Mouse (Mus musculus) megakaryocyte-erythroid progenitor cell, adult 5-6 weeks (primary cell): Measurements from ENCODE around the gene N4bp1. TPM values are rescaled to one million over a fixed set of nuclear protein-coding genes. Genes with fewer than 3 reads are reported as not detected.
A peak's percentile ranks its signal among the peaks of the same experiment; 100 is the strongest.

Experiments
- ATAC-seq: replicated peaks from 2 replicates; pipeline ENCODE4 v1.8.0; 2016; ENCODE audit warnings: mild to moderate bottlenecking, inconsistent platforms; ENCODE audit not compliant: severe bottlenecking, poor library complexity, low FRiP score, low TSS enrichment
- total RNA-seq, 2 experiments: library from RNA; stranded (forward) in 1 of 2; stranded (reverse) in 1 of 2; fragments of 200-1000, 215-1000 nt in 1 of 2; fragments of >200 nt in 1 of 2; fragmentation: Nextera tagmentation in 1 of 2; gene quantifications; 2 replicates each; pipeline ENCODE4 v1.2.3; 2014 to 2017

Gene N4bp1
- total RNA-seq, 2 experiments from 2014 or later: 14.5 to 15.9 TPM

DNA sequence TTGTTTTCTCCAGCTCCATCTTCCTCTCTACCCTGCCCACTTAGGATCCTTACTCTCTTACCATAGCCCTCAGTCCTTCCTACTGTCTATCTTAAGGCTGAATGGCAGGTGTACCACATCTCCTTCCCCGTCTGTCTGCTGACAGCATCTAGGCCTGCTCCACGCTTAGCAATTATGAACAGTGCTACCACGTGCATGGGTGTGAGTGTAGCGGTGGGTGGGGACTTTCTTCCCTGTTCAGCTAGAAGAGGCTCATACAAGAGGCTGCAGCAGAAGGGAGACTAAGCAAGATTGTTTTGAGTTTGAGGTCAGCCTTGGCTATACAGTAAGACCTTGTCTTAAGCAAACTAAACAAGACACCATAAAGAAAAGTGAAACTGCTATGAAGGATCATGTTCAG, 20.3 kb downstream of the N4bp1 start:
- no peak for ATAC-seq

DNA sequence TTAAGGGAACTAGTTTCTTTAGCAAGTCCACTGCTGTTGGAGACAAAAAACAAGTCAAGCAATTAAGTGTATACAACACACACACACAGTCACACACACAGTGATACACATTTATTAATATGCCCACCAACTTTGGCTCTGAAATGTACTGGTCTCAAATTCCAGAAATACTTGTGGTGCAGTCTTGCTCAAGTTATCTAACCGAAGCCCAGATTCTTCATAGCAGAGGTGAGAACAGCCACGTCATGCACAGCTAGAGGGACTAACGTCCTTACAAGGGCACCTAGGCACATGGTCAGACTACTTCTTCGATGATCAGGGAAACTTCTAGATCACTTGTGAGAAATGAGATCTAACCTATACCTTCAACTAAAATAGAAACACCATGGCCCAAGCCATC, 22.2 kb downstream of the N4bp1 start:
- ATAC-seq: no peak

DNA sequence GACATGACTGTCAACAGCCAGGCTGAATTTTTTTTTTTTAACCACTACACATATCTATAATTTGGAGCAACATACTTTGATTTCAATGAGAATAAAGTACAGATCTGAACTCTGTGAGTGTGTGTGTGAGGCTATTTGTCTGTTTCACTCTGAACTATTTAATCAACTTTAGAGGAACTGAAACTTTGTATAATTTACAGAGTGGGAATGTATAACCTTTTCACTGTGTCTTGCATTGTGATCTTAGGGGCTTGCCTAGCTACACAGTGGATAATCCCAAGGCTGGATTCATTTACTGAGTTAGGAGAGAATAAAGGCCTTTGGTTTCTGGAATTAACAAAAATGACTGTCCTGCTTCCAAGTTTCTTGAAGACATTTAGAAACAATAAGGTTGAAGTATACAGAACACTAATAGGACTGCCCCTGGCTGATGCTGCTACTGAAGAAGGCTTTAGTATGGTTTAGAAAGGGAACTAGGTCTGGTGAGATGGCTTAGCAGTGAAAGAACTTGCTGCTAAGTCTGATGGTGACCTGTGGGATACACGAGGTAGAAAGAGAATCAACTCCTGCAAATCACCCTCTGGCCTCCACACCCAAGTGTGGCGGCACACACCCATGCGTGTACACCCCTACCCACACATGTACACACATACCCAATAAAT, 22.8 kb downstream of the N4bp1 start:
- no peak for ATAC-seq

DNA sequence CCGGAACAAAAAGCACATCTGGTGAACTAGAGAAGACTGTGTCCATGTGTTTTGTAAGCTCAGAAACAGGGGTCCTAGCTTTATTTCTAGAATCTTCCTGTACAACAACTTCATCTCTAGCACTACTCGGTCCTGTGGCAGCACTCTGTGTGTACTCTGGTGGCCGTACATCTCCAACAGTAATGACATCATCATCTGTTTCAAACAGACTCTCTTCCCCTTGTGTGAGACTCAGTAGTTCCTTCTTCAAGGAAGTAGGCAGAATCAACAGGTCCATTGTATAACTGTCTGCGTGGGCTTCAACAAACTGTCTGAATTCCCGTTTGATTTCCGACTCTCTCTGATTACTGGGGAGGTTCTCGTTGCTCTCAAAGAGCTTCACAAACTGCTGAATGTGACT, 23.5 kb downstream of the N4bp1 start:
- ATAC-seq: no peak

DNA sequence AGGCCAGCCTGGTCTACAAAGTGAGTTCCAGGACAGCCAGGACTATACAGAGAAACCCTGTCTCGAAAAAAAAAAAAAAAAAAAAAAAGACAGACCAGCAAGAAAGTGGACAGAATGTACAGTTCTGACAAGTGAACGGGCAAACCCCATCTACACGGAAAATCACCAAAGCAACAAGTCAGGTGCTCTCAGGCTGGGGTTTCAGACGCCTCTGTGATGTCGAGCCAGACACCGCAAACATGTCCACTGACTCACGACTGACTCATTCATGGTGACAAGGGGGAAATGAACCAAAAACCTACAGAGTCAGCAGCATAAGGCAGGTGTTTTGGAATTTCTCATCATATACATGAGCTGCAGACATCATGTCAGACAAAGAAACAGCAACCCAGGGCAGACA, 28.8 kb downstream of the N4bp1 start:
- ATAC-seq: no peak

DNA sequence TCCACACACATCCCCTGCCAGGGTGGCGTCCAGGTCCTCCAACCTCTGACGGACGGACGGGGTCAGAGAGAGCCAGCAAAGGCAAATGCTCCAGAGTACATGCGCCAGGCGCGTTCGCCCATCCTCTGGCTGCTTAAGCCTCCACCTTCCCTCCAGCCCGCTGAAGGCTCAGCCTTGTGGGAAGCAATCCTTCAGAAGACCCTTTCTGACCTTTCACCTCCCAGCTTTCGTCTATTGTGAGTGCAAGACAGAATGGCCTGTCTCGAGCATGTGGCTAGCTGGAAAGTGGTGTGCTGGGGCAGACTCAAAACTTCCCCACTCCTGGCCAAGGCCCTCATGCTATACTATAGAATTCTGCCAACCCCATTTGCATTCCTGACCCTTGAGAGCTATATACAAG, 30.4 kb downstream of the N4bp1 start:
- ATAC-seq: no peak

DNA sequence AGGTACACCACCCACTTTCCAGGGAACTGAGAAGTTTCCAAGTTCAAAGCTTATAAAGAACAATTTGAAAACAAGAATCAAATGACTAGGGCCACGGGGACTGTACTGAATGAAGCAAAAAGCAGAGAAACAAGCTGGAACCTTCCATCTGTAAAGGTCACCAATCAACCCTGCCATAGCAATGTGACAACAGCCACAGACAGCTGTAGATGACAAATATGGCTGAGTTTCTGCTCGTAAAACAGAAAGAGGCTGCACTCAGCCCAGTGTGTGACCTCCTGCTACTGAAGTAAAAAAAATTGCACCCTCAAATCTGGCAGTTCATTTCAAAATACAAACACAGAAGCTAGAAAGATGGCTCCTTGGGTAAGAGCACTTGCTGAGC, 31.1 kb downstream of the N4bp1 start:
- ATAC-seq: no peak

DNA sequence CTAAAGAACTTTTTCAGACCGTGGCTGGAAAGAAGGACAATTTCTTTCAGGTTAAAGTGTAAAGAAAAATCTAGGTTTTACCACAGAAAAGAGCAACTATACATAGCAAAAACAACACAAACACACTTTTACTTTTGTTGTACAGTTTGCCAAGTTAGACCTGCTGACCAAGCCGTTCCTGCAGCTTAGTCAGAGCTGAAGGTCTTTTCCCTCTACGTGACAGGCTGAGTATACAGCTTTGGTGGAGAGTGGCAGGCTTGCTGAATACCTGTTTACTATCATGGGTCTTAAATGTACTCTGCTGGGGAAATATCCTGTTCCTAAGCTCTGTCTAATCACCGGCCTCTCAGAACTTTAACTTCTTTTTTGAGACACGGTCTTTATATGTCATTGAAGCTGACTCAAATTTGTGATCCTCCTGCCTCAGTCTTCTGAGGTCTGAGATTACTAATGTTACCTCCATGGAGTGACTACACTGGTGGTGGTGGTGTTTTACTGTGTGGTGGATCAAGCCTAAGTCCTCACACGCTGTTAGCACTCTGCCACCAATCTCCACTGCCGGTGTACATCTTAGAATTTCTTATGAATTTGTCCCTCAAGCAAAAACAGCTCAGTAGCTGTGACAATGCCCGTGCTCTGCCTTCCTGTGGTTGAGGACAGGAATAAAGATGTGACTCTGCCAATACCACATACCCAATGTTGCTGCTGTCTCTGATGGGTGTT, 31.6 kb downstream of the N4bp1 start:
- ATAC-seq: no peak

DNA sequence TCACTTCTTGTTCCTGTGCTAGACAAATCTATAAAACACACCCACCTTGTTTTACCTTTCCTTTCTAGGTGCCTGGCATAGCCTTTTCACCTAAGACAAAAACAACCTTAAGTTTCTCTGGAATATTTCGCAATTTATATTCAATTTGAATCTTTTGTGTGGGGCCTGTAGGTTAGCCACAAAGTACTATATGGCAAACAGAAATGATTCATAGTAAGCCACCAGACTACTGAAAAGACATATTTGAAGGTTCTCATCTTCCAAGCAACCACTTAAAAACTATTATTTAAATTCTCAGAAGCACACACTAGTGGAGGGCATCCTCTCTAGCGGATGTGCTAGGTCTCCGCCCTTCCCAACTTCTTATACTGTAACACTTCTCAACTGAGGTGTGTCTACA, 32.6 kb downstream of the N4bp1 start:
- ATAC-seq: no peak

DNA sequence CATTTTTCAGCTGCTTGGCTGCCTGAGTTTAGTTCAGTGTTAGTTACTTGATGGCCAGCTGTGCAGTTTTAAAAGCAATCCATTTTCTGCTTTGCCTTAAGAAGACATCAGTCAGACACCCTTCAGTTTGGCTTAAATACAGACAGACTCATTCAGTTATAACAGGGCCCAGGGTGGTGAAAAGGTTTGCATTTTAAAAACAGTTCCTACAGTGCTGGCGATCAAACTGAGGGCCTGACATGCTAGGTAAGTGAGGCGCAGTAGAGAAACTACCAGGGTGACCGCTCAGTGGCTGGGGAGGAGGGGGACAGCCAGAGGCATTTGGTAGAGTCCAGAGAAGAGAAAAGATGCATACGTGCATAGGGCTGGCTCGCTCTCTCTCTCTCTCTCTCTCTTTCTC, 36.2 kb downstream of the N4bp1 start:
- no peak for ATAC-seq

DNA sequence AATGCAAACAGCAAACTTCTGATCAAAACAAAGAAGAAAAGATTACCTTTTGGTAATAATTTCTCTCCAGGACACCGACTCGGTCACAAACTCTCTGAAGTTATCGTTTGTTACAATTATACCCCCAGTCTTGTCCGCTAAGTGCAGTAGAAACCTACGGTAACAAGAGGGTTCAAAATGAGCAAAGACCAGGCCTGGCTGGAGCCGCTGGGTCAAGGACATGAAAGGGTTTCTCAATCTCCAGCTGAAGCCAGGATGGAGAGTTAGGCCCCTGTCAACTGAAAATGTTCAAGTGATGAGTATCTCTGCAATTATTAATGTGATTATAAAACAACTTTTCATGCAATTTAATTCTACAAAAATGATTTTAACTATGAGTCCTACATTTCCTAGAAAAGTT, 36.7 kb downstream of the N4bp1 start:
- ATAC-seq: no peak

DNA sequence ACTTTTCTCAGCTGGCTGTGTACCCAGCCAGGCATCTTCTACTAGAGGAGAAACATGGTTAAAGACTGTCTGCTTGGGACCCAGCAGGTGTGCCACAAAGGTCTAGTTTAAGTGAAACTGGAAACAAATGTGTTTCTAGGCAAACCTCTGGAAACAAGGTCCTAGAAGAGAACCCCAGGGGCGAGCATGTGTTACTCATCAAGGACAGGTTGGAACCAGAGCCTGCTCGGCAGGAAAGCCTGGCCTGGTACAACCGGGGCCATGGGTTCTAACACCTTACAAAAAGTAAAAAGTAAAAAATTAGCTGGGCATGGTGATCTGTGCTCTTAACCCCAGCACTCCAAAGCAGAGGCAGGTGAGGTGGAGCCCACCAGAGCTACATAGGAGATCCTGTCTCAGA, 38.0 kb downstream of the N4bp1 start:
- no peak for ATAC-seq

DNA sequence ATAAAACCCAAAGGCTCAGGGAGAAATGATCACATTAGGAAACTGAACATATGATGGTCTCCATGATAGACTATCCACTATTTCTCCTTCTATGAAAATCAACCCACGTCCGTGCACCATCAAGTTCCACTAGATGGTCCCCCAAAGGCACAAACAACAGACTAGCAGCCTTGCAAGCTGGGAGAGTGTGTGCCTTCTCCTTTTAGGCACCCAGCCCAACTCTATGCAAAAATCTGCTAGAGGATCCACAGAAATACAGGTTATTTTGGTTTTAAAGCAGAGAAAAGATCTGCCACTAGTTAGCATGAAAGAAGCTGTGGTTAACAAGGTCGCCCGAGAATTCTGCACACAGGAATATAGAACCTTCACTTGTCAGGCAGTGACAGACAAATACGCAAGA, 39.2 kb downstream of the N4bp1 start:
- ATAC-seq: no peak

DNA sequence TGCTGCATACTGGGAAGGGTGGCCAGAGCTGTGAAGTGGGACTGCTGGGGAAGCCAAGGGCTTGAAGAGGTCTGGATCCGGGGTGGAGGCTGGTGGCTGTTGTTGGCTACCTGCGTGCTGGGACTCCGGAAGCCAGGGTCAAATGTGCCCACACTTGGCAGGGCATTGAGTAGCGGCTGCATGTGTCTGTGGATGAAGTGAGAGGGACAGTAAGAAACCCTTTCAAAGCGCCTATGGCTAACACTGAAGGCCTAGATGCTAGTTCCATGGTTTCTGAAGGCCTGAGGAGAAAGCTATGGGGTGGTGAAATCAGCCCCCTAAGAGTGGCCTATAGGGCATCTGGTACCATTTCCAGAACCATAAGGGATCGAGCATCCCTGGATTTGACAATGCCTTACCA, 40.2 kb downstream of the N4bp1 start:
- no peak for ATAC-seq

DNA sequence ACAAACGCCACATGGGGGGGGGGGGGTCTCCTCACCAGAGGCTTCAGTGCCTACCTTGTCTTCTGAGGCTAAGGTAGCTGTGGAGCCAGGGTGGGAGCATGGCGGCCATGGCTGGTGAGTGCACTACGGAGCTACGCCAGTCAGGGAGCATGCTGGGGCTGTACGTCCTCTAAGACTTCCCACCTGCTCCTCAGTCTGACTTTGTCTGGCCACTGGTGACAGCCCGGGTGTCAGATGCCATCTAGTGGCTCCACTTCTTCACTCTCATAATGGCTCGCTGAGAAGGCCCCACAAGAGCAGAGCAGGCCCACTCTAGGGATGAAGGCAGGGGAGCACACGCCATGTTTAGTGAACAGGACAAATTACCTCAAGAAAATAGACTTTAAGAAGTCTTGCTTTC, 41.2 kb downstream of the N4bp1 start:
- peak; percentile 62 for ATAC-seq

DNA sequence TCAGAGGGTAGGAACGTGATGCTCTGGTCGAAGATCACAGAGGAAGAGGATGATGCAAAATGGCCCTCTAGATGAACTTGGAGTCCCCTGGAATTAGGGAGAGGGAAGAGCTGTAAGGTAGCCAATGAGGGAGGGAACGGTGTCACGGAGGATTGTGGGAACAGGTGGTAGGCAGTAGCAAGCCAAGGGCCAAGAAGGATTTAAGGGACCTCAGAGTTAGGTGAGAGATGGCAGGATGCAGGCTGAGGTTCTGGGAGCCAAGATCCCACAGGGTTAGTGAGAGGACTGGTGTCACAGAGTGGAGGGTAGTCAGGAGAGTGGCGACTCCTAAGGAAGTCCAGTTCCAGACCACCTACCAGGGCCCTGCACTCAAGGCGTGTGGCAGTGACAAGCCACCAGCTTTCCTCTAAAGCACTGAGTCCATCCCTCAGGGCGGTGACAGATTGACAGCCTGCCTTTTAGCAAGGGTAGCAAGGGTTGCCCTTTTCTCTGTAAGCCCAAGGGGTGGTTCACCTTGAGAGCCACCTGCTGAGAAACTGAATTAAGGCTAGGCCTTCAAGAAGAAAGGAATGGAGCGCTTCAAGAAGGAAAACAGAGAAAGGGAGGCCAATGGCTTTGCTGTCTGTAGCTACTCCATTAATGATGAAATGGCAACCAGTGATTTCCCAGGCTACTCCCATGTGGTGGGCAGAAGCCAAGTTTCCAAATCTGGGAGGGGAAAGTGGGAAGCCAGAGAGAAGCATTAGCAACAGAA, 43.3 kb downstream of the N4bp1 start:
- no peak for ATAC-seq

DNA sequence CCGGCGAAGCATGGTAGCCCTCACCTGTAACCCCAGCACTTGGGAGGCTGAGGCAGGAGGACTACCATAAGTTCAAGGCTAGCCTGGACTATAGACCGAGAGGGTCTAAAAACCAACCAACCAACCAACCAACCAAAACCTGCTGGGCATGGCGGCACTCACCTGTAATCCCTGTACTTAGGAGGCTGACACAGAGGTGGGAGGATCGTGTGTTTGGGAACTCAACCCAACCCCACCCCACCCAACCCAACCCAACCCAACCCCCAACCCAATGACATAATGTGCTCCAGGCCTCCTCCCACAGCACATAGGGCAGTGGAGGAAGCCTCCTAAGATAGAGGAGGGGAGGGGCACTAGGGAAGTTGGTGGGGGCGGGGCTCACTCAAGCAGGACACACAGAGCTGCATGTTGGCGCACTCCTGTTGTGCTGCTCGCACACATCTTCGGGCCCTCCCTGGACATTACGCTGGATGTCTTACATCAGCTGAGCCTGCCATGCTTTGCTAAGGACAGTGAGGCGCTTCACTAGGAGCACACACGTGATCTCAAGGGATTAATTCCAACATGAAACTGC, 44.9 kb downstream of the N4bp1 start:
- no peak for ATAC-seq

DNA sequence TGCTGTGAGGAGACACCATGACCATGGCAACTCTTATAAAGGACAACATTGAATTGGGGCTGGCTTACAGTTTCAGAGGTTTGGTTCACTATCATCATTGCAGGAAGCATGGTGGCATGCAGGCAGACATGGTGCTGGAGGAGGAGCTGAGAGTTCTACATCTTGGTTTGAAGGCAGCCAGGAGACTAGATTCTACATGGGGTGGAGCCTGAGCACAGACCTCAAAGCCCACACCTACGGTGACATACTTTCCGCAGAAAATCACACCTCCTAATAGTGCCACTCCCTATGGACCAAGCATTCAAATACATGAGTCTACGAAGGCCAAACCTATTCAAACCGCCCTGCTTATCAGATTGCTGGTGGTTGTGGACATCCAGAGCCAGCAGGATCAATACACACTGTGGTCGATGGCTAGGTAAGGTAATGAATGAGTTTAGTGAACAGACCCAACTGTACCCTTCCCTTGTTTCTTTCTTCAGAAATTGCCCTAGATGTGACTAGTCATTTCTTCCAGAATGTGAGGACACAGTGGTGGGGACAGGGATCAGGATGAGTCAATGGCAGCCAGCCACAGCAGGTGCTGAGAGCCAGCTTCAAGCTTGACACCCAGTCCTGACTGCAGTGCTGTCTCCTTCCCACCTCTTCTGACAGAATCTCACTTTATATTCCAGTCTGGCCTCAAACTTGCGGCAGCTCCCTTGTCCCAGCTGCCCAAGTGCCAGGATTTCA, 46.2 kb downstream of the N4bp1 start:
- ATAC-seq: no peak

DNA sequence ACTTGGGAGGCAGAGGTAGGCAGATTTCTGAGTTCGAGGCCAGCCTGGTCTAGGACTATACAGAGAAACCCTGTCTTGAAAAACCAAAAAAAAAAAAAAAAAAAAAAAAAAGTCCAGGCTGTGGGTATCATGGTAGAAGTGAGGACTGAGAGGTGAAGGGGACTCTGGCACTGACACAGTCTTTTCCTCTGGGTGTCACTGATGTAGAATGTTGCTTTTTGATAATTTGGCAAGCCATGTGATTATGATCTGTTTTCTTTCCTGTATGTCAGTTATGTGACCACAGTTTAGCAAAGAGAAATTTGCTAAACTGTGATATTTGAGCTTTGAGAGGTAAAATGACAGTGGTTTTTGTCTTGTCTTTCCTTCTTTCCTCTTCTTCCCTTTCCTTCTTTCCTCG, 47.8 kb downstream of the N4bp1 start:
- peak; percentile 52; the same call in 1 of the 2 replicates for ATAC-seq

DNA sequence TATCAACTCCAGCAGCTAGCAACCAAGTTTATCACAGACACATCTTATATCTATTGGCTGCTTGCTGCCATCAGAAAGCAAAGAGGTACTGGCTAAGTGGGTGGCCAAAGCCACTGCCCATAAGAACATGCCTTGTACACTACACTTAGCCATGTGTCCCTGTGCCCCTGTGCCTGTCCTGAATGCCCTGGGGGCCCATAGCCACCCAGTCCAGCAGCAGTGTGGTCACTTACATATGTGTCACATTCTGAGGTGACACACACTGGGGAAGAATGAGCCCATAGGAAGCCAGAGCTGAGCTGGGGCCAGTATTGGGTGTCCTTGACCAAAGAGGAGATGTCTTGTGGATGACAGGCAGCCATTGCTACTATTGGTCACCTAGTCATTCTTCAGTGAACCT, 49.2 kb downstream of the N4bp1 start:
- no peak for ATAC-seq
